Mouse (Mus musculus) MEL (cell line): ENCODE results near the gene Ascc2. TPM values are rescaled to one million over a fixed set of nuclear protein-coding genes. Genes with fewer than 3 reads are reported as not detected.

Experiments
- DNase-seq: peaks from one replicate; pipeline ENCODE4 v3.0.0; 2011; ENCODE audit warnings: low read depth, low spot score
- H3K27ac ChIP-seq: 2 replicates; pipeline ENCODE4 v1.5.1; 2012; ENCODE audit warnings: low read depth, mild to moderate bottlenecking, control low read depth, low read length, moderate library complexity; ENCODE audit not compliant: control insufficient read depth
- H3K27me3 ChIP-seq, 2 experiments: fragments of 150-350 bp in 1 of 2; sonication (generic) in 1 of 2; 2 replicates each; pipeline ENCODE4 v1.6.1; 2012; ENCODE audit warnings: low read length in 2 of 2, mild to moderate bottlenecking in 2 of 2, improper control_type of control experiment in 1 of 2, moderate library complexity in 1 of 2; ENCODE audit not compliant: insufficient read depth in 2 of 2, control insufficient read depth in 1 of 2
- H3K36me3 ChIP-seq, 2 experiments: 2 replicates each; pipeline ENCODE4 v1.6.1; 2012 to 2014; ENCODE audit warnings: low read length in 2 of 2, improper control_type of control experiment in 1 of 2, inconsistent platforms in 1 of 2, mild to moderate bottlenecking in 1 of 2; ENCODE audit not compliant: insufficient read depth in 2 of 2, control insufficient read depth in 1 of 2
- H3K4me1 ChIP-seq, 2 experiments: fragments of 150-350 bp in 1 of 2; sonication (generic) in 1 of 2; 2 replicates each; pipeline ENCODE4 v1.6.1; 2012; ENCODE audit warnings: low read length in 2 of 2, improper control_type of control experiment in 1 of 2, mild to moderate bottlenecking in 1 of 2; ENCODE audit not compliant: insufficient read depth in 2 of 2, control insufficient read depth in 1 of 2
- H3K4me3 ChIP-seq, 2 experiments: fragments of 150-350 bp in 1 of 2; sonication (generic) in 1 of 2; 2 replicates each; pipeline ENCODE4 v1.5.1; 2012; ENCODE audit warnings: low read depth in 2 of 2, low read length in 2 of 2, mild to moderate bottlenecking in 2 of 2, moderate library complexity in 2 of 2, control low read depth in 1 of 2, improper control_type of control experiment in 1 of 2; ENCODE audit not compliant: control insufficient read depth in 1 of 2, insufficient read depth in 1 of 2
- H3K79me2 ChIP-seq: 2 replicates; pipeline ENCODE4 v1.6.1; 2012; ENCODE audit warnings: mild to moderate bottlenecking, low read length, moderate library complexity; ENCODE audit not compliant: control insufficient read depth, poor library complexity, insufficient read depth
- H3K9ac ChIP-seq: 2 replicates; pipeline ENCODE4 v1.6.1; 2012; ENCODE audit warnings: low read depth, mild to moderate bottlenecking, control low read depth, low read length, moderate library complexity; ENCODE audit not compliant: control insufficient read depth, poor library complexity, severe bottlenecking
- H3K9me3 ChIP-seq: fragments of 150-350 bp; sonication (generic); replicated peaks from 2 replicates; pipeline ENCODE4 v1.6.1; 2012; ENCODE audit warnings: mild to moderate bottlenecking, low read length, improper control_type of control experiment, moderate library complexity; ENCODE audit not compliant: insufficient read depth
- BHLHE40 ChIP-seq: IDR thresholded peaks from 2 replicates; pipeline ENCODE4 v1.6.1; 2012; ENCODE audit warnings: low read depth, mild to moderate bottlenecking, inconsistent platforms, low read length, improper control_type of control experiment, borderline replicate concordance
- CHD1 ChIP-seq: IDR thresholded peaks from 2 replicates; pipeline ENCODE4 v1.6.1; 2012; ENCODE audit warnings: low read depth, mild to moderate bottlenecking, inconsistent platforms, low read length, improper control_type of control experiment
- CHD2 ChIP-seq: IDR thresholded peaks from 2 replicates; pipeline ENCODE4 v1.6.1; 2011; ENCODE audit warnings: low read length, improper control_type of control experiment
- CTCF ChIP-seq, 3 experiments: IDR thresholded peaks in 2 of 3; conservative IDR thresholded peaks in 1 of 3; 2 replicates each; pipeline ENCODE4 v1.5.1; 2011 to 2012; ENCODE audit warnings: low read length in 3 of 3, low read depth in 2 of 3, mild to moderate bottlenecking in 2 of 3, improper control_type of control experiment in 1 of 3, inconsistent platforms in 1 of 3, mixed read lengths in 1 of 3, moderate library complexity in 1 of 3; ENCODE audit not compliant: control insufficient read depth in 1 of 3, insufficient read depth in 1 of 3, poor library complexity in 1 of 3, severe bottlenecking in 1 of 3
- ELF1 ChIP-seq: IDR thresholded peaks from 2 replicates; pipeline ENCODE4 v1.6.1; 2014; ENCODE audit warnings: low read depth, mild to moderate bottlenecking, inconsistent platforms, low read length, improper control_type of control experiment, moderate library complexity
- EP300 ChIP-seq, 2 experiments: IDR thresholded peaks; 2 replicates each; pipeline ENCODE4 v1.6.1; 2011; ENCODE audit warnings: improper control_type of control experiment in 2 of 2, low read length in 2 of 2, low read depth in 1 of 2, mild to moderate bottlenecking in 1 of 2
- GATA1 ChIP-seq: IDR thresholded peaks from 2 replicates; pipeline ENCODE4 v1.6.1; 2011; ENCODE audit warnings: low read depth, low read length, improper control_type of control experiment
- HCFC1 ChIP-seq: IDR thresholded peaks from 2 replicates; pipeline ENCODE4 v1.6.1; 2012; ENCODE audit warnings: low read depth, mild to moderate bottlenecking, inconsistent platforms, low read length, improper control_type of control experiment, moderate library complexity
- KAT2A ChIP-seq: conservative IDR thresholded peaks from 2 replicates; pipeline ENCODE4 v1.6.1; 2012; ENCODE audit warnings: low read depth, low read length, improper control_type of control experiment, inconsistent platforms
- MAX ChIP-seq: IDR thresholded peaks from 2 replicates; pipeline ENCODE4 v1.6.1; 2011; ENCODE audit warnings: low read length, improper control_type of control experiment
- MAZ ChIP-seq: IDR thresholded peaks from 2 replicates; pipeline ENCODE4 v1.6.1; 2012; ENCODE audit warnings: low read depth, mild to moderate bottlenecking, inconsistent platforms, low read length, improper control_type of control experiment
- MXI1 ChIP-seq: IDR thresholded peaks from 2 replicates; pipeline ENCODE4 v1.6.1; 2011; ENCODE audit warnings: mild to moderate bottlenecking, low read depth, low read length, improper control_type of control experiment
- MYC ChIP-seq: IDR thresholded peaks from 2 replicates; pipeline ENCODE4 v1.6.1; 2011; ENCODE audit warnings: low read depth, mild to moderate bottlenecking, low read length, improper control_type of control experiment, moderate library complexity
- POLR2A ChIP-seq, 2 experiments: IDR thresholded peaks; 2 replicates each; pipeline ENCODE4 v1.6.1; 2011 to 2012; ENCODE audit warnings: low read length in 2 of 2, mild to moderate bottlenecking in 2 of 2, control low read depth in 1 of 2, improper control_type of control experiment in 1 of 2, low read depth in 1 of 2, moderate library complexity in 1 of 2; ENCODE audit not compliant: control insufficient read depth in 1 of 2, insufficient read depth in 1 of 2, poor library complexity in 1 of 2
- POLR2AphosphoS5 ChIP-seq: IDR thresholded peaks from 2 replicates; pipeline ENCODE4 v1.6.1; 2012; ENCODE audit warnings: low read depth, borderline replicate concordance, mild to moderate bottlenecking, inconsistent platforms, low read length, moderate library complexity, mixed read lengths
- RCOR1 ChIP-seq: IDR thresholded peaks from 2 replicates; pipeline ENCODE4 v1.6.1; 2012; ENCODE audit warnings: low read depth, mild to moderate bottlenecking, inconsistent platforms, low read length, improper control_type of control experiment
- SIN3A ChIP-seq: IDR thresholded peaks from 2 replicates; pipeline ENCODE4 v1.6.1; 2012; ENCODE audit warnings: low read length, improper control_type of control experiment, inconsistent platforms
- TAL1 ChIP-seq: IDR thresholded peaks from 2 replicates; pipeline ENCODE4 v1.6.1; 2012; ENCODE audit warnings: mild to moderate bottlenecking, inconsistent platforms, low read length, moderate library complexity, mixed read lengths
- TBP ChIP-seq: IDR thresholded peaks from 2 replicates; pipeline ENCODE4 v1.8.0; 2011; ENCODE audit warnings: low read depth, low read length, improper control_type of control experiment
- TCF12 ChIP-seq: IDR thresholded peaks from 2 replicates; pipeline ENCODE4 v1.6.1; 2014; ENCODE audit warnings: low read depth, mild to moderate bottlenecking, inconsistent platforms, low read length, improper control_type of control experiment, moderate library complexity
- UBTF ChIP-seq: IDR thresholded peaks from 2 replicates; pipeline ENCODE4 v1.6.1; 2012; ENCODE audit warnings: low read depth, mild to moderate bottlenecking, inconsistent platforms, low read length, improper control_type of control experiment, moderate library complexity, borderline replicate concordance; ENCODE audit not compliant: insufficient read depth
- USF2 ChIP-seq, 2 experiments: IDR thresholded peaks; 2 replicates each; pipeline ENCODE4 v1.6.1; 2011 to 2012; ENCODE audit warnings: improper control_type of control experiment in 2 of 2, low read length in 2 of 2, borderline replicate concordance in 1 of 2, inconsistent platforms in 1 of 2, low read depth in 1 of 2, mild to moderate bottlenecking in 1 of 2; ENCODE audit not compliant: insufficient read depth in 1 of 2
- ZKSCAN1 ChIP-seq: IDR thresholded peaks from 2 replicates; pipeline ENCODE4 v1.6.1; 2012; ENCODE audit warnings: low read depth, mild to moderate bottlenecking, inconsistent platforms, low read length, improper control_type of control experiment, moderate library complexity
- ZNF384 ChIP-seq: IDR thresholded peaks from 2 replicates; pipeline ENCODE4 v1.6.1; 2012; ENCODE audit warnings: low read depth, mild to moderate bottlenecking, inconsistent platforms, low read length, improper control_type of control experiment
- polyA plus RNA-seq, 2 experiments: library from polyadenylated mRNA; stranded (reverse) in 1 of 2; unstranded in 1 of 2; fragments of >175 nt in 1 of 2; fragments of >200 nt in 1 of 2; gene quantifications; 2 replicates each; pipeline versions ENCODE4 v1.2.1 to v1.2.4; 2012; ENCODE audit warnings: low replicate concordance in 2 of 2, low read depth in 1 of 2; ENCODE audit not compliant: insufficient read length in 2 of 2, insufficient read depth in 1 of 2, missing spikeins in 1 of 2
- total RNA-seq: library from RNA; depleted of rRNA; stranded (reverse); fragments of 300-350 nt; gene quantifications from 2 replicates; pipeline ENCODE4 v1.2.3, GENCODE M21; 2012

Ascc2 gene
- total and polyA plus RNA-seq, 3 experiments, result 27.5 to 98.2 (median 43.5) TPM

DNA sequence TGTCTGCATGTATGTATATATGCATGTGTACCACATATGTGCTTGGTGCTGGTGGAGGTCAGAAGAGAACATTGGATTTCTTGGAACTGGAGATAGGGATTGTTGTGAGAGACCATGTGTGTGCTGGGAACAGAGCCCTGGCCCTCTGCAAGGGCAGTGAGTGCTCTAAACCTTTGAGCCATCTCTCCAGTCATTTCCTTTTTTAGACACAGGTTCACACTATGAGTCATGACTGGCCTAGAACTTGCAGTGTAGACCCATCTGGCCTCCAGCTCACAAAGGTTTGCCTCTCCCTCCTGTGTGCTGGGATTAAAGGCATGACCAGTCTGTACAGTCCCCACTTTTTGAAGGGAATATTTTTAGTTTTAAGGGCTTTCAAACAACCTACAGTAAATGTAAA is 75.3 kb downstream of the Ascc2 start:
- no peak overlapping the region for H3K9ac ChIP-seq
- no peak overlapping the region for H3K4me3 ChIP-seq
- H3K27ac ChIP-seq, result no peak overlapping the region
- no peaks in the 10 kb centered on the region for H3K79me2 ChIP-seq
- H3K9me3 ChIP-seq, result no peaks in the 10 kb centered on the region
- peaks cover 0 to 4% of the 10 kb centered on the region in 2 experiments; a peak in 2 of 4 replicates for H3K36me3 ChIP-seq
- H3K27me3 ChIP-seq, result no peaks in the 10 kb centered on the region
- DNase-seq, result no peak
- TF ChIP-seq USF2 (IDR thresholded peaks at IDR 0.05; ENCODE audit: borderline replicate concordance in 1 of 2, insufficient read depth in 1 of 2, low read depth in 1 of 2, low read length in 2 of 2), result no peak
- TF ChIP-seq CTCF (IDR thresholded peaks at IDR 0.05 in 2 of 3, conservative IDR thresholded peaks at IDR 0.05 in 1 of 3; ENCODE audit: control insufficient read depth in 1 of 3, insufficient read depth in 1 of 3, low read depth in 2 of 3, low read length in 3 of 3, poor library complexity in 1 of 3, severe bottlenecking in 1 of 3), result no peak
- no peak for TF ChIP-seq TAL1
- no peak for TF ChIP-seq CHD2
- no peak for TF ChIP-seq ZKSCAN1
- no peak for TF ChIP-seq POLR2AphosphoS5
- TF ChIP-seq, all 39 proteins: peak for 0
- peaks cover 5 to 7% of the 10 kb centered on the region in 2 experiments for H3K4me1 ChIP-seq

DNA sequence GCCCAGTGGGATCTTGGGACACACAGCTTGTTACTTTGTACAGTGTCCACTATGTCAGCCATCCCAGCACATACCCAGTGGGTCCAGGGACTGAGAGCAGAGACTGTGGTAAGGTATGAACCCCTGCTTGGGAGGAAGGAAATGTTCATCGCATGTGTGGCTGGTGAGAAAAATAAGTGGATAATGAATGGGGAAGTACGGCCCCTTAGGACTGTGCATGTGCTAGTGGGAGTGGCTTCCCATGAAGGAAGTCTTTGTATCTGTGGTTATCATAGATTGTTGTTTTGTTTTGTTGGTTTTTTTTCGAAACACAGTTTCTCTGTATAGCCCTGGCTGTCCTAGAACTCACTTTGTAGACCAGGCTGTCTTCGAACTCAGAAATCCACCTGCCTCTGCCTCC is 77.2 kb downstream of the Ascc2 start:
- Histone ChIP-seq H3K4me3 (no peak overlapping the region), H3K27ac (0 out of 2 replicates have a peak overlapping the region, but pooled peaks have one; percentile 6), H3K4me1 (peaks cover 5 to 7% of the 10 kb centered on the region in 2 experiments), H3K27me3 (no peaks in the 10 kb centered on the region), H3K9ac (peak overlapping the region; percentile 11; the same call in 1 of the 2 replicates)
- DNase-seq, result peak; percentile 89
- no peak for TF ChIP-seq UBTF
- peak; percentile 42; the same call in 1 of the 2 replicates for TF ChIP-seq RCOR1
- TF ChIP-seq GATA1, result 0 out of 2 replicates have a peak, but pooled peaks have one; percentile 32
- TF ChIP-seq CTCF (IDR thresholded peaks at IDR 0.05 in 2 of 3, conservative IDR thresholded peaks at IDR 0.05 in 1 of 3; ENCODE audit: control insufficient read depth in 1 of 3, insufficient read depth in 1 of 3, low read depth in 2 of 3, low read length in 3 of 3, poor library complexity in 1 of 3, severe bottlenecking in 1 of 3), result no peak
- TF ChIP-seq EP300 (IDR thresholded peaks at IDR 0.05; ENCODE audit: low read depth in 1 of 2, low read length in 2 of 2), result 0 out of 4 replicates have a peak, but pooled peaks of 1 of the 2 experiments have one; percentile 27
- TF ChIP-seq POLR2A (IDR thresholded peaks at IDR 0.05; ENCODE audit: control insufficient read depth in 1 of 2, insufficient read depth in 1 of 2, low read depth in 1 of 2, low read length in 2 of 2, poor library complexity in 1 of 2), result peak in 1 of 2 experiments; percentile 54; a peak in 2 of 4 replicates
- TF ChIP-seq BHLHE40, result peak; percentile 71; the same call in 1 of the 2 replicates
- peak; percentile 76 for TF ChIP-seq MXI1
- no peak for TF ChIP-seq ELF1
- TF ChIP-seq KAT2A, result no peak
- no peak for TF ChIP-seq CHD1
- TF ChIP-seq MAX, result peak; percentile 72
- TF ChIP-seq ZNF384, result peak; percentile 68
- TF ChIP-seq HCFC1, result no peak
- TF ChIP-seq MAZ, result no peak
- TF ChIP-seq TCF12, result 0 out of 2 replicates have a peak, but pooled peaks have one; percentile 18
- peak; percentile 75 for TF ChIP-seq TBP
- TF ChIP-seq MYC, result peak; percentile 92; the same call in 1 of the 2 replicates
- TF ChIP-seq SIN3A, result peak; percentile 58
- TF ChIP-seq, all 39 proteins: peak for 12
- Histone ChIP-seq H3K9me3 (no peaks in the 10 kb centered on the region), H3K79me2 (no peaks in the 10 kb centered on the region), H3K36me3 (peaks cover 0 to 4% of the 10 kb centered on the region in 2 experiments; a peak in 2 of 4 replicates)
